Mouse (Mus musculus) myocyte (in vitro differentiated cells): ENCODE data around the gene Hist1h2bg. TPM values are rescaled to one million over a fixed set of nuclear protein-coding genes. Genes with fewer than 3 reads are reported as not detected.
"Not testable (repeated sequence)": the region's sequence is repeated elsewhere in the genome, so short reads cannot be mapped to it uniquely, and the experiment has no call there.

Experiments used
- H3K27me3 ChIP-seq: one replicate; pipeline ENCODE4 v1.6.1; 2011; ENCODE audit not compliant: control insufficient read depth, insufficient read depth, insufficient read length
- H3K36me3 ChIP-seq: one replicate; pipeline ENCODE4 v1.6.1; 2011; ENCODE audit not compliant: control insufficient read depth, insufficient read depth
- H3K4me2 ChIP-seq: one replicate; pipeline ENCODE4 v1.6.1; 2011; ENCODE audit warnings: low read depth, control low read depth
- H3K4me3 ChIP-seq: one replicate; pipeline ENCODE4 v1.5.1; 2011; ENCODE audit warnings: mild to moderate bottlenecking, control low read depth, moderate library complexity
- H3K79me2 ChIP-seq: one replicate; pipeline ENCODE4 v1.6.1; 2011; ENCODE audit not compliant: control insufficient read depth, insufficient read depth
- H3ac ChIP-seq: one replicate; pipeline ENCODE4 v1.6.1; 2011; ENCODE audit not compliant: control insufficient read depth, insufficient read length
- CEBPB ChIP-seq: IDR thresholded peaks from 2 replicates; pipeline ENCODE4 v1.6.1; 2011; ENCODE audit warnings: mild to moderate bottlenecking, moderate library complexity; ENCODE audit not compliant: poor library complexity, insufficient read depth, severe bottlenecking
- E2F4 ChIP-seq: IDR thresholded peaks from one replicate; pipeline ENCODE4 v1.6.1; 2011; ENCODE audit warnings: mild to moderate bottlenecking, control low read depth, moderate library complexity; ENCODE audit not compliant: insufficient read depth
- MAX ChIP-seq: IDR thresholded peaks from one replicate; pipeline ENCODE4 v1.6.1; 2011; ENCODE audit warnings: low read depth, mild to moderate bottlenecking, control low read depth
- MYOD1 ChIP-seq, 3 experiments: IDR thresholded peaks; one replicate each; pipeline ENCODE4 v1.6.1; 2011; ENCODE audit warnings: control low read depth in 2 of 3, low read depth in 2 of 3, mild to moderate bottlenecking in 2 of 3, moderate library complexity in 1 of 3; ENCODE audit not compliant: insufficient read length in 2 of 3, control insufficient read depth in 1 of 3
- MYOG ChIP-seq, 3 experiments: IDR thresholded peaks; one replicate each; pipeline ENCODE4 v1.6.1; 2011; ENCODE audit warnings: control low read depth in 2 of 3, low read depth in 2 of 3, mild to moderate bottlenecking in 2 of 3; ENCODE audit not compliant: insufficient read length in 2 of 3, control insufficient read depth in 1 of 3, insufficient read depth in 1 of 3
- POLR2A ChIP-seq: IDR thresholded peaks from one replicate; pipeline ENCODE4 v1.6.1; 2011; ENCODE audit warnings: low read depth, mild to moderate bottlenecking, control low read depth, moderate library complexity; ENCODE audit not compliant: insufficient read length
- POLR2AphosphoS2 ChIP-seq: IDR thresholded peaks from one replicate; pipeline ENCODE4 v1.6.1; 2011; ENCODE audit warnings: low read depth, control low read depth; ENCODE audit not compliant: insufficient read length
- REST ChIP-seq: IDR thresholded peaks from one replicate; pipeline ENCODE4 v1.6.1; 2011; ENCODE audit warnings: mild to moderate bottlenecking, control low read depth, moderate library complexity; ENCODE audit not compliant: insufficient read depth, insufficient read length
- SRF ChIP-seq: IDR thresholded peaks from one replicate; pipeline ENCODE4 v1.6.1; 2011; ENCODE audit warnings: low read depth; ENCODE audit not compliant: control insufficient read depth, insufficient read length
- TCF12 ChIP-seq: IDR thresholded peaks from one replicate; pipeline ENCODE4 v1.6.1; 2011; ENCODE audit warnings: mild to moderate bottlenecking, control low read depth; ENCODE audit not compliant: poor library complexity, insufficient read depth, severe bottlenecking
- TCF3 ChIP-seq: IDR thresholded peaks from one replicate; pipeline ENCODE4 v1.6.1; 2011; ENCODE audit warnings: low read depth, control low read depth; ENCODE audit not compliant: insufficient read length
- USF1 ChIP-seq: IDR thresholded peaks from one replicate; pipeline ENCODE4 v1.6.1; 2011; ENCODE audit warnings: low read depth, mild to moderate bottlenecking, control low read depth, moderate library complexity
- polyA plus RNA-seq: library from polyadenylated mRNA; unstranded; fragments of >200 nt; fragmentation: generic; extraction: Trizol; gene quantifications from one replicate; pipeline ENCODE4 v1.2.1, GENCODE M21; 2012; ENCODE audit warnings: missing spikeins

Hist1h2bg gene
- polyA plus RNA-seq, 1 experiment: 7.8 TPM

- TF ChIP-seq TCF3 (no peak), REST (no peak), POLR2AphosphoS2 (peak; percentile 93), MYOG (IDR thresholded peaks at IDR 0.05; ENCODE audit: control insufficient read depth in 1 of 3, insufficient read depth in 1 of 3, insufficient read length in 2 of 3, low read depth in 2 of 3) (peak in 1 of 3 experiments; percentile 1), SRF (no peak), CEBPB (peak; percentile 26; the same call in 1 of the 2 replicates), MAX (no peak), POLR2A (peak; percentile 75), USF1 (no peak), TCF12 (no peak)
- no peaks in the 10 kb centered on the region for H3K36me3 ChIP-seq
- H3K4me2 ChIP-seq: peak overlapping the region; percentile 96
- peak overlapping the region; percentile 9 for H3ac ChIP-seq
- H3K27me3 ChIP-seq: no peaks in the 10 kb centered on the region
- H3K79me2 ChIP-seq: no peaks in the 10 kb centered on the region
- H3K4me3 ChIP-seq: peak overlapping the region; percentile 52
Observed at GRCm38 (mm10) chr13:23554925-23555838, 16.0 kb upstream of the Hist1h2bg start.

- Histone ChIP-seq H3K4me2 (peak overlapping the region; percentile 96), H3K4me3 (peak overlapping the region; percentile 52), H3K36me3 (no peaks in the 10 kb centered on the region), H3K79me2 (no peaks in the 10 kb centered on the region), H3K27me3 (no peaks in the 10 kb centered on the region), H3ac (peak overlapping the region; percentile 9)
- TF ChIP-seq REST (no peak), MYOG (IDR thresholded peaks at IDR 0.05; ENCODE audit: control insufficient read depth in 1 of 3, insufficient read depth in 1 of 3, insufficient read length in 2 of 3, low read depth in 2 of 3) (no peak), MAX (peak; percentile 25), POLR2A (peak; percentile 50), POLR2AphosphoS2 (peak; percentile 64)
Observed at GRCm38 (mm10) chr13:23555839-23556416, 15.3 kb upstream of the Hist1h2bg start.

- Histone ChIP-seq H3ac (no peak overlapping the region), H3K79me2 (no peaks in the 10 kb centered on the region), H3K36me3 (no peaks in the 10 kb centered on the region), H3K4me3 (peak overlapping the region; percentile 52), H3K27me3 (no peaks in the 10 kb centered on the region), H3K4me2 (peak overlapping the region; percentile 68)
- no peak for TF ChIP-seq CEBPB
- TF ChIP-seq USF1: no peak
- TF ChIP-seq E2F4: no peak
- TF ChIP-seq TCF3: no peak
- no peak for TF ChIP-seq MAX
- TF ChIP-seq MYOD1 (IDR thresholded peaks at IDR 0.05; ENCODE audit: control insufficient read depth in 1 of 3, insufficient read length in 2 of 3, low read depth in 2 of 3): no peak
- TF ChIP-seq POLR2AphosphoS2: no peak
- TF ChIP-seq TCF12: no peak
- no peak for TF ChIP-seq POLR2A
- TF ChIP-seq MYOG (IDR thresholded peaks at IDR 0.05; ENCODE audit: control insufficient read depth in 1 of 3, insufficient read depth in 1 of 3, insufficient read length in 2 of 3, low read depth in 2 of 3): no peak
- TF ChIP-seq REST: no peak
- no peak for TF ChIP-seq SRF
Observed at GRCm38 (mm10) chr13:23556906-23557305, 14.3 kb upstream of the Hist1h2bg start.

- H3K79me2 ChIP-seq, H3ac ChIP-seq, H3K4me2 ChIP-seq, H3K36me3 ChIP-seq, H3K4me3 ChIP-seq, H3K27me3 ChIP-seq: not testable (repeated sequence)
Observed at GRCm38 (mm10) chr13:23560699-23561098, 10.5 kb upstream of the Hist1h2bg start.

GRCm38 (mm10) chr13:23561531-23561882 lies 9.7 kb upstream of the Hist1h2bg start:
- Histone ChIP-seq H3K4me2 (peak overlapping the region; percentile 99), H3K4me3 (peak overlapping the region; percentile 28)
- H3ac ChIP-seq, H3K36me3 ChIP-seq, H3K27me3 ChIP-seq, H3K79me2 ChIP-seq: not testable (repeated sequence)
